In genomic region chr12:91986448-91986847, GRCm38 (mm10) we compare ENCODE assay signal across 19 mouse cellular contexts.
"Had no signal": no experiment of that assay in that cellular context is flagged by ENCODE, and none has a peak within 500 bp of the region (broad histone marks: within the 10 kb centered on the region; RNA-seq: fewer than 3 reads in every experiment).

No protein-coding gene starts in this region.

- H3K4me2 ChIP-seq: limb, embryonic 12.5 days; limb, embryonic 15.5 days; liver, embryonic 11.5 days; lung, embryonic 14.5 days; midbrain, embryonic 12.5 days; midbrain, embryonic 15.5 days; neural tube, embryonic 12.5 days; neural tube, embryonic 15.5 days had no signal

- H3K9ac ChIP-seq: limb, embryonic 12.5 days; limb, embryonic 15.5 days; liver, embryonic 14.5 days; liver, postnatal 0 days; lung, embryonic 14.5 days; midbrain, embryonic 12.5 days; midbrain, embryonic 15.5 days; neural tube, embryonic 12.5 days; neural tube, embryonic 15.5 days had no signal

- H3K4me3 ChIP-seq: limb, embryonic 12.5 days; limb, embryonic 15.5 days; midbrain, embryonic 12.5 days; midbrain, embryonic 15.5 days; neural tube, embryonic 12.5 days; neural tube, embryonic 15.5 days had no signal

- H3K36me3 ChIP-seq: limb, embryonic 12.5 days; limb, embryonic 15.5 days; midbrain, embryonic 12.5 days; midbrain, embryonic 15.5 days; neural tube, embryonic 12.5 days; neural tube, embryonic 15.5 days had no signal

- H3K9me3 ChIP-seq: limb, embryonic 12.5 days; limb, embryonic 15.5 days; midbrain, embryonic 12.5 days; midbrain, embryonic 15.5 days; neural tube, embryonic 12.5 days; neural tube, embryonic 15.5 days had no signal

- H3K27me3 ChIP-seq: limb, embryonic 12.5 days; limb, embryonic 15.5 days; midbrain, embryonic 12.5 days; midbrain, embryonic 15.5 days; neural tube, embryonic 12.5 days; neural tube, embryonic 15.5 days had no signal

- ATAC-seq: liver, postnatal 0 days; lung, postnatal 0 days; midbrain, embryonic 15.5 days had no signal

- H3K4me1 ChIP-seq: limb, embryonic 15.5 days; midbrain, embryonic 12.5 days; midbrain, embryonic 15.5 days; neural tube, embryonic 12.5 days; neural tube, embryonic 15.5 days had no signal

- H3K27ac ChIP-seq: kidney, postnatal 0 days; limb, embryonic 12.5 days; limb, embryonic 15.5 days; liver, embryonic 14.5 days; macrophage; midbrain, embryonic 12.5 days; midbrain, embryonic 15.5 days; neural tube, embryonic 12.5 days; neural tube, embryonic 15.5 days had no signal

- DNase-seq: kidney, adult 2 months; kidney, postnatal 25 days; liver, postnatal 0 days; lung, embryonic 14.5 days; right cerebral cortex, adult 18-20 months; right cerebral cortex, postnatal 14 days; right cerebral cortex, postnatal 4 days; thymus, postnatal 25 days had no signal
